Mouse (Mus musculus) E14TG2a.4 (cell line): ENCODE measurements around the gene Mob3a.

Source experiments
- CTCF ChIP-seq: conservative IDR thresholded peaks from 2 replicates; pipeline ENCODE4 v1.5.1; 2014; ENCODE audit warnings: low read length
- NANOG ChIP-seq: IDR thresholded peaks from 2 replicates; pipeline ENCODE4 v1.6.1; 2014; ENCODE audit warnings: borderline replicate concordance, low read length, mixed read lengths

DNA sequence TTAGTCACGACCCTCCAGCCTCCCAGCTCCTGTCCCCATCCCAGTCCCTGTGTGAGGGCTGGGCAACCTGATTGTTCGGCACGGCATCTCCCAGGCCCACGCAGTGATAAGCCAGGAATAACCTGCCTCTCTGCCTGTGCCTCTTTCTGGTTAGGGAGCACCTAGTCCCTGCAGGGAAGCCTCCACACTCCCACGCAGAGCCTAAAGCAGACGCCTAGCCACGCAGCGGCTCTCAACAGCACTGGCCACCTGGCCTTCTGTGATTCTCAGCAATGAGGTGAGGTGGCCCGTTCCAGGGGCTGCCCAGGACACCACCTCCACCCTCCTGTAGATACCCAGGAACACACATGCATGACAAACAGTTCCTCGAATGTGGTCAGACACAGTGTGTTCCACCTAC lies 51.4 kb downstream of the Mob3a start:
- TF ChIP-seq CTCF = no peak
- TF ChIP-seq NANOG = no peak
